Mouse (Mus musculus): ENCODE data around the gene Vps35l.

DNA sequence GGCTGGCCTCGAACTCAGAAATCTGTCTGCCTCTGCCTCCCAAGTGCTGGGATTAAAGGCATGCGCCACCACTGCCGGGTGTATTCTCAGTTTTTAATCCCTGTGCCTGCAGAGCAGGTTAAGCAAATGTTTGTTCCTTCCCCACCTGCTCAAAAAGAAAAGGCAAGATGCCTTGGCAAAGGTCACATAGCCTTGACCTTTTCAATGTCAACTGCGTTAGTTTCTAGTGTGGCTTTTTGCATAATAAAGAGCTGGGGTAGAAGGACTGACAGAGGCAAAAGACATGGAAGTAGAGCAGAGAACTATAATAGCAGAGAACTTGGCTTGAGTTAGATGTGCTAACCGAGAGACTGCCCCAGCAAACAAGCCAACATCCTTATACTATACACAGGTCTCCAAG, 29.2 kb upstream of the Vps35l start:
- TF ChIP-seq CTCF (IDR thresholded peaks at IDR 0.05; ENCODE audit: insufficient read depth, low read length) (no peak), POLR2A (IDR thresholded peaks at IDR 0.05; ENCODE audit: borderline replicate concordance, extremely low read depth, low read depth, low read length) (no peak)
